ENCODE assay signal across 8 mouse cellular contexts in the genomic region with DNA sequence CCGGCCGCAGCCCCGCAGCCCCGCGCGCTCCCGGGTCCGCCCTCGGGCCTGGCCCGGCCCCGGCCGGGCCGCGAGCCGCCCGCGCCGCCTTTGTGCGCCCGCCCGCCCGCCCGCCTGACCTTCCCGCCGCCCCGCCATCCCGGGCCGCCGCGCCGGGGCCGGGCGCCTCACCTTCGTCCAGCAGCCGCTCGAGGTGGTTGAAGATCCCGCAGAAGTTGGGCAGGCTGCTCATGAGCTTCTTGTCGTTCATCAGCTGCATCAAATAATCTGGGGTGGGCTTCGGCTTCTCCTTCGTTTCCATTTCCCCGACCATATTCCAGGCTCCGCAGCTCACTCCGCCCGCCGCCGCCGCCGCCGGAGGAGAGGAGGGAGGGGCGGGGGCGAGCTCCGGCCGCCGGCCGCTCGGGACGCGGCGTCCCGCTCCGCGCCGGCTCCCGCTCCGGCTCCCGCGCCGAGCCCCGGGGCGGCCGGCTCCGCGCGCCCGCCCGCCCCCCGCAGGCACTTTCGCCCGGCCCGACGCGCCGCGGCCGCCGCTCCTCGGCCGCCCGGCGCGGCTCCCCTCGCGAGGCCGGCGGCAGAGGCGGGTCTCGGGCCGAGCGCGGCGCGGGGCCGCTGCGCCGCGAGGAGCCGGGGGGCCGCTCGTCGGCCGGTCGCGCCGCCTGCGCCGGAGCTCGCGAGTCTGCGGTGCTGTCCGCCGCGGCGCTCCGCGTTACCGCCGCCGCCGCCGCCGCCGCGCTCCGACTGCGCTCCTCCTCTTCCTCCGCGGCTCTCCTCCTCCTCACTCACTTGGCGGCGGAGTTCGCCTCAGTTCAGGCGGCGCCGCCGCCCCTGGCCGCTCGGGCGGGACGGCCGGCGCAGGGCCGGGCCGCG. TPM values are rescaled to one million over a fixed set of nuclear protein-coding genes. Genes with fewer than 3 reads are reported as not detected.
DNase-seq lines count a peak whose midpoint lies in the region; ATAC-seq and TF ChIP-seq lines count a peak whose summit lies in the region.

No protein-coding gene starts in this region.

- peak overlapping the region; percentile 82 to 90 for H3K4me3 ChIP-seq in MEL (ENCODE audit: control insufficient read depth in 1 of 2, insufficient read depth in 1 of 2, low read depth in 2 of 2, low read length in 2 of 2)
- H3K4me3 ChIP-seq in forebrain, embryonic 14.5 days (ENCODE audit: low read depth, low read length), result peak overlapping the region; percentile 90
- peak overlapping the region; percentile 88 for H3K4me3 ChIP-seq in layer of hippocampus, adult 2 months
- H3K4me3 ChIP-seq in lung, embryonic 16.5 days (ENCODE audit: low read length), result peak overlapping the region; percentile 96

- H3K4me1 ChIP-seq in MEL (ENCODE audit: control insufficient read depth in 1 of 2, insufficient read depth in 2 of 2, low read length in 2 of 2), result peaks cover 0 to 2% of the 10 kb centered on the region in 2 experiments; a peak in 3 of 4 replicates
- H3K4me1 ChIP-seq in forebrain, embryonic 14.5 days (ENCODE audit: control insufficient read depth, insufficient read depth, low read length), result peaks cover 20% of the 10 kb centered on the region
- peaks cover 11% of the 10 kb centered on the region for H3K4me1 ChIP-seq in lung, embryonic 16.5 days (replicated peaks; ENCODE audit: control insufficient read depth, insufficient read depth, low read length)

- peak; percentile 73 for DNase-seq in MEL (ENCODE audit: low read depth, low spot score)
- peak; percentile 68 for DNase-seq in cerebellum, adult 11 months
- peak; percentile 88 for DNase-seq in forebrain, embryonic 14.5 days (ENCODE audit: low spot score)
- DNase-seq in heart, postnatal 36 days, result peak; percentile 84
- DNase-seq in layer of hippocampus, adult 2 months (ENCODE audit: low spot score in 2 of 2), result peak; percentile 74 to 76
- peak; percentile 82 for DNase-seq in ovary, postnatal 36 days (ENCODE audit: low spot score)
- DNase-seq in thymus, postnatal 25 days, result peak; percentile 75

- peak overlapping the region; percentile 98 for H3K27ac ChIP-seq in MEL (ENCODE audit: control insufficient read depth, low read depth, low read length)
- H3K27ac ChIP-seq in forebrain, embryonic 14.5 days (ENCODE audit: low read depth, low read length), result peak overlapping the region; percentile 100
- H3K27ac ChIP-seq in layer of hippocampus, adult 2 months, result peak overlapping the region; percentile 98
- H3K27ac ChIP-seq in lung, embryonic 16.5 days (ENCODE audit: low read length), result peak overlapping the region; percentile 99

- TF ChIP-seq CTCF in MEL (IDR thresholded peaks at IDR 0.05 in 2 of 3, conservative IDR thresholded peaks at IDR 0.05 in 1 of 3; ENCODE audit: control insufficient read depth in 1 of 3, insufficient read depth in 1 of 3, low read depth in 2 of 3, low read length in 3 of 3, poor library complexity in 1 of 3, severe bottlenecking in 1 of 3), result no peak
- TF ChIP-seq CTCF in layer of hippocampus, adult 2 months (conservative IDR thresholded peaks at IDR 0.05), result no peak

- H3K4me2 ChIP-seq in forebrain, embryonic 14.5 days (ENCODE audit: low read length), result peak overlapping the region; percentile 67
- H3K4me2 ChIP-seq in lung, embryonic 16.5 days (ENCODE audit: low read depth, low read length), result peak overlapping the region; percentile 53

- peaks cover 42% of the 10 kb centered on the region for H3K79me2 ChIP-seq in MEL (ENCODE audit: control insufficient read depth, insufficient read depth, low read length, poor library complexity)

- under 1% methylated on average over 84 of the region's 153 CpGs for WGBS in forebrain, embryonic 14.5 days
- under 1% methylated on average over 68 of the region's 153 CpGs for WGBS in lung, embryonic 16.5 days

- TF ChIP-seq EP300 in MEL (IDR thresholded peaks at IDR 0.05; ENCODE audit: low read depth in 1 of 2, low read length in 2 of 2), result no peak

- no peaks in the 10 kb centered on the region for H3K27me3 ChIP-seq in MEL (ENCODE audit: control insufficient read depth in 1 of 2, insufficient read depth in 2 of 2, low read length in 2 of 2)
- no peaks in the 10 kb centered on the region for H3K27me3 ChIP-seq in forebrain, embryonic 14.5 days (replicated peaks; ENCODE audit: control insufficient read depth, insufficient read depth, low read length)
- no peaks in the 10 kb centered on the region for H3K27me3 ChIP-seq in lung, embryonic 16.5 days (ENCODE audit: control insufficient read depth, insufficient read depth, low read depth, low read length)

- peak; percentile 52 for ATAC-seq in forebrain, embryonic 14.5 days
- ATAC-seq in lung, embryonic 16.5 days (ENCODE audit: low read depth), result peak; percentile 75

- H3K9me3 ChIP-seq in MEL (replicated peaks; ENCODE audit: insufficient read depth, low read length), result no peaks in the 10 kb centered on the region
- no peaks in the 10 kb centered on the region for H3K9me3 ChIP-seq in forebrain, embryonic 14.5 days (replicated peaks; ENCODE audit: control insufficient read depth, low read length)
- no peaks in the 10 kb centered on the region for H3K9me3 ChIP-seq in lung, embryonic 16.5 days (ENCODE audit: control insufficient read depth, low read length)

- peaks cover 0 to 22% of the 10 kb centered on the region in 2 experiments; a peak in 3 of 4 replicates for H3K36me3 ChIP-seq in MEL (ENCODE audit: control insufficient read depth in 1 of 2, insufficient read depth in 2 of 2, low read length in 2 of 2)
- H3K36me3 ChIP-seq in forebrain, embryonic 14.5 days (ENCODE audit: control insufficient read depth, insufficient read depth, low read length), result no peaks in the 10 kb centered on the region
- no peaks in the 10 kb centered on the region for H3K36me3 ChIP-seq in lung, embryonic 16.5 days (ENCODE audit: control insufficient read depth, insufficient read depth, low read length)

- H3K9ac ChIP-seq in MEL (ENCODE audit: control insufficient read depth, low read depth, low read length, poor library complexity, severe bottlenecking), result peak overlapping the region; percentile 91
- H3K9ac ChIP-seq in forebrain, embryonic 14.5 days (ENCODE audit: low read length), result peak overlapping the region; percentile 99
- H3K9ac ChIP-seq in lung, embryonic 16.5 days (ENCODE audit: low read length), result peak overlapping the region; percentile 99

- TF ChIP-seq POLR2A in MEL (IDR thresholded peaks at IDR 0.05; ENCODE audit: control insufficient read depth in 1 of 2, insufficient read depth in 1 of 2, low read depth in 1 of 2, low read length in 2 of 2, poor library complexity in 1 of 2), result peak in 1 of 2 experiments; percentile 50; a peak in 2 of 4 replicates

- no peak for TF ChIP-seq RAD21 in MEL (IDR thresholded peaks at IDR 0.05; ENCODE audit: low read depth, low read length)

- intact Hi-C loops in heart, postnatal 36 days (cut with DNase I), result loop anchor here (5.0 to 10.0 kb wide), 4 partner anchors 364 to 1151 kb away; no protein-coding TSS in a partner anchor

TF ChIP-seq in MEL, 35 proteins besides CTCF, POLR2A, EP300 and RAD21:
- TF ChIP-seq ETS1 (IDR thresholded peaks at IDR 0.05; ENCODE audit: low read depth, low read length) (no peak), NELFE (IDR thresholded peaks at IDR 0.05; ENCODE audit: low read depth, low read length) (peak; percentile 50), TCF12 (IDR thresholded peaks at IDR 0.05; ENCODE audit: low read depth, low read length) (0 out of 2 replicates have a peak, but pooled peaks have one; percentile 4)

RNA-seq across cellular contexts. Expression of gene Qk, which starts 0.9 kb away (rescaled TPM):
- 58.4 and 61.5 TPM in 2 replicates for total RNA-seq in MEL (2012; rRNA removed)
- polyA plus RNA-seq in MEL (2012; ENCODE audit: insufficient read depth in 1 of 2, insufficient read length in 2 of 2, low read depth in 1 of 2, low replicate concordance in 2 of 2, missing spikeins in 1 of 2), result 1,000 to 10,000 TPM in 1 of 2 experiments, 100 to 1,000 TPM in 1; 128 to 1,938 TPM
- polyA plus RNA-seq in forebrain, embryonic 14.5 days (2014; fragmentation: Nextera tagmentation; extraction: Ambion mirVana), result 46.6 and 53.3 TPM in 2 replicates
- total RNA-seq in heart, postnatal 36 days (2021), result 100 to 1,000 TPM; 419 to 431 TPM
- 100 to 1,000 TPM; 364 to 385 TPM for total RNA-seq in layer of hippocampus, adult 2 months (2021)
- polyA plus RNA-seq in lung, embryonic 16.5 days (2015; fragmentation: Nextera tagmentation; extraction: Ambion mirVana), result 34.5 and 37.0 TPM in 2 replicates

Comparison
In these comparisons a context has a peak if more than half of its experiments do, and no peak if none do; other contexts are left out.
1. Peak in every context shown above with its lines: DNase-seq, ATAC-seq, H3K4me3 ChIP-seq and H3K27ac ChIP-seq.